Mouse (Mus musculus): Measurements from ENCODE around the gene Cbx1.

- no peak for TF ChIP-seq CTCF (IDR thresholded peaks at IDR 0.05; ENCODE audit: low read depth, low read length)
- TF ChIP-seq POLR2A (IDR thresholded peaks at IDR 0.05; ENCODE audit: extremely low read depth, insufficient read depth, low read length) = no peak
These were observed 33.0 kb downstream of the Cbx1 start for GRCm38 (mm10) chr11:96821956-96822355.
